Comparison of ENCODE assay signal across 21 mouse cellular contexts in the genomic region with DNA sequence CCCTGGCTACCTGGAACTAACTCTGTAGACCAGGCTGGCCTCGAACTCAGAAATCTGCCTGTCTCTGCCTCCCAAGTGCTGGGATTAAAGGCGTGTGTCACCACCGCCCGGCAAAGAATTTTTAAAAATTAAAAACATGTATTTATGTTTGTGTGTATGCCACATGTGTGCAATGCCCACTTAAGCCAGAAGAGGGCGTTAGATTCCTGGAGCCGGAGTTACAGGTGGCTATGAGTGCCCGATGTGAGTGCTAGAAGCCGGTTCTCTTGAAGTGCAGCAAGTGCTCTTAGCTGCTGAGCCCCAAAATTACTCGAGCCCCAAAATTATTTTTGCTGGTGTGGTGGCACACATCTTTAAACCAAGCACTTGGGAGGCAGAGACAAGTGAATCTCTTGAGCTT. TPM values are rescaled to one million over a fixed set of nuclear protein-coding genes. Genes with fewer than 3 reads are reported as not detected.
DNase-seq lines count a peak whose midpoint lies in the region; ATAC-seq and TF ChIP-seq lines count a peak whose summit lies in the region.
"Had no signal": no experiment of that assay in that cellular context is flagged by ENCODE, and none has a peak within 500 bp of the region (broad histone marks: within the 10 kb centered on the region; RNA-seq: fewer than 3 reads in every experiment).

No protein-coding gene starts in this region.

- no peaks in the 10 kb centered on the region for H3K4me1 ChIP-seq in CH12.LX (ENCODE audit: control insufficient read depth in 1 of 2, insufficient read depth in 2 of 2)
- H3K4me1 ChIP-seq in kidney, embryonic 15.5 days, result no peaks in the 10 kb centered on the region
- H3K4me1 ChIP-seq: hindbrain, embryonic 15.5 days; limb, embryonic 12.5 days; midbrain, embryonic 15.5 days had no signal

- TF ChIP-seq RAD21 in CH12.LX (IDR thresholded peaks at IDR 0.05; ENCODE audit: low read depth, low read length), result no peak; the same call in none of the 2 replicates

- TF ChIP-seq POLR2A in CH12.LX (IDR thresholded peaks at IDR 0.05; ENCODE audit: low read depth, low read length), result no peak

- in situ Hi-C loops in CH12.LX (cut with MboI; ENCODE audit: low pct_ligation_motif_present, low pct_unique_long_range_greater_than_20kb, low sequenced_read_pairs), result no loop called here

- dilution Hi-C loops in CH12.LX (cut with MboI; ENCODE audit: extremely low pct_ligation_motif_present, extremely low pct_unique_long_range_greater_than_20kb, low sequenced_read_pairs), result no loop called here

- H3K79me2 ChIP-seq in CH12.LX (replicated peaks; ENCODE audit: control insufficient read depth, extremely low read depth, insufficient read depth, poor library complexity, severe bottlenecking), result no peaks in the 10 kb centered on the region

- WGBS in kidney, embryonic 15.5 days, result 80% methylated on average over 9 of the region's 9 CpGs

- no peak overlapping the region for H3K9ac ChIP-seq in CH12.LX (ENCODE audit: insufficient read depth, low read depth)
- H3K9ac ChIP-seq in kidney, embryonic 15.5 days, result no peak overlapping the region
- H3K9ac ChIP-seq: hindbrain, embryonic 15.5 days; limb, embryonic 12.5 days; midbrain, embryonic 15.5 days had no signal

- no peaks in the 10 kb centered on the region for H3K9me3 ChIP-seq in CH12.LX (replicated peaks; ENCODE audit: low read length)
- no peaks in the 10 kb centered on the region for H3K9me3 ChIP-seq in kidney, embryonic 15.5 days (replicated peaks)
- H3K9me3 ChIP-seq: hindbrain, embryonic 15.5 days; limb, embryonic 12.5 days; midbrain, embryonic 15.5 days had no signal

- TF ChIP-seq EP300 in CH12.LX (IDR thresholded peaks at IDR 0.05; ENCODE audit: low read length), result no peak

- H3K4me2 ChIP-seq in CH12.LX (ENCODE audit: insufficient read depth, low read depth, poor library complexity, severe bottlenecking), result no peak overlapping the region
- H3K4me2 ChIP-seq in kidney, embryonic 15.5 days, result no peak overlapping the region
- H3K4me2 ChIP-seq: hindbrain, embryonic 15.5 days; limb, embryonic 12.5 days; midbrain, embryonic 15.5 days had no signal

- H3K27ac ChIP-seq in layer of hippocampus, adult 2 months, result no peak overlapping the region
- H3K27ac ChIP-seq in CH12.LX (ENCODE audit: insufficient read depth, low read depth), result no peak overlapping the region
- no peak overlapping the region for H3K27ac ChIP-seq in kidney, embryonic 15.5 days
- H3K27ac ChIP-seq: hindbrain, embryonic 15.5 days; limb, embryonic 12.5 days; midbrain, embryonic 15.5 days had no signal

- H3K36me3 ChIP-seq in CH12.LX (replicated peaks in 1 of 2; ENCODE audit: control insufficient read depth in 1 of 2, insufficient read depth in 1 of 2, low read length in 1 of 2), result peaks cover 14 to 37% of the 10 kb centered on the region in 2 experiments
- H3K36me3 ChIP-seq in kidney, embryonic 15.5 days, result peaks cover 26% of the 10 kb centered on the region

- peak; percentile 56 for TF ChIP-seq CTCF in layer of hippocampus, adult 2 months (conservative IDR thresholded peaks at IDR 0.05)
- TF ChIP-seq CTCF in CH12.LX (conservative IDR thresholded peaks at IDR 0.05 in 1 of 2, IDR thresholded peaks at IDR 0.05 in 1 of 2; ENCODE audit: low read depth in 2 of 2, low read length in 2 of 2), result peak; percentile 11 to 45; a peak in 2 of 4 replicates

- ATAC-seq in granulocyte monocyte progenitor cell, adult 5-6 weeks (replicated peaks; ENCODE audit: poor library complexity, severe bottlenecking), result no peak
- ATAC-seq in kidney, embryonic 15.5 days (replicated peaks; ENCODE audit: low FRiP score), result no peak
- ATAC-seq: forebrain, embryonic 14.5 days; midbrain, embryonic 15.5 days had no signal

- DNase-seq in layer of hippocampus, adult 2 months (ENCODE audit: low spot score in 2 of 2), result no peak
- DNase-seq in layer of hippocampus, adult 9-11 months, result no peak
- DNase-seq in A20 (ENCODE audit: low read depth, low spot score) (peak; percentile 31), CH12.LX (ENCODE audit: extremely low read depth) (no peak)
- peak; percentile 60 for DNase-seq in induced T-regulatory cell, adult 2 months (ENCODE audit: low read depth)
- DNase-seq in kidney, adult 18-20 months, result no peak
- DNase-seq: adrenal gland, adult 2 months; cerebellum, adult 18-20 months; gastrocnemius, postnatal 36 days; kidney, postnatal 14 days; layer of hippocampus, postnatal 36 days; retina, postnatal 1 day had no signal

- no peaks in the 10 kb centered on the region for H3K27me3 ChIP-seq in CH12.LX (replicated peaks)
- no peaks in the 10 kb centered on the region for H3K27me3 ChIP-seq in kidney, embryonic 15.5 days
- H3K27me3 ChIP-seq: hindbrain, embryonic 15.5 days; limb, embryonic 12.5 days; midbrain, embryonic 15.5 days had no signal

- no peak overlapping the region for H3K4me3 ChIP-seq in layer of hippocampus, adult 2 months
- no peak overlapping the region for H3K4me3 ChIP-seq in CH12.LX (replicated peaks in 1 of 3; ENCODE audit: low read depth in 2 of 3, low read length in 2 of 3, poor library complexity in 1 of 3)
- H3K4me3 ChIP-seq in kidney, embryonic 15.5 days (replicated peaks), result no peak overlapping the region
- H3K4me3 ChIP-seq: hindbrain, embryonic 15.5 days; limb, embryonic 12.5 days; midbrain, embryonic 15.5 days had no signal

TF ChIP-seq in CH12.LX, 34 proteins besides CTCF, POLR2A, EP300 and RAD21:
- TF ChIP-seq SMC3 (IDR thresholded peaks at IDR 0.05; ENCODE audit: low read depth, low read length) (peak; percentile 27; the same call in 1 of the 2 replicates), MAX (IDR thresholded peaks at IDR 0.05; ENCODE audit: low read length) (no peak)

RNA-seq across cellular contexts. Expression of a gene that starts 26.0 kb away (rescaled TPM):
- 10 to 100 TPM; 23.5 to 24.8 TPM for total RNA-seq in layer of hippocampus, adult 2 months (2021)
- total RNA-seq in CH12.LX (2012; rRNA removed) (34.2 and 41.0 TPM in 2 replicates), CH12.LX (2014; rRNA removed) (20.9 and 23.3 TPM in 2 replicates)
- polyA plus RNA-seq in CH12.LX (2012; ENCODE audit: insufficient read length, low read depth), result 53.5 and 62.2 TPM in 2 replicates
- total RNA-seq in granulocyte monocyte progenitor cell, adult 5-6 weeks (2014; fragmentation: Nextera tagmentation), result 42.4 and 47.8 TPM in 2 replicates
- total RNA-seq in granulocyte monocyte progenitor cell, adult 5-6 weeks (2017), result 59.2 and 71.6 TPM in 2 replicates
- polyA plus RNA-seq in kidney, embryonic 15.5 days (2015; fragmentation: Nextera tagmentation; extraction: Ambion mirVana), result 59.6 and 66.9 TPM in 2 replicates

RNA-seq across cellular contexts. Expression of a gene that starts 36.2 kb away (rescaled TPM):
- total RNA-seq in layer of hippocampus, adult 2 months (2021), result not detected
- total RNA-seq in CH12.LX (2012; rRNA removed), result not detected in 2 replicates
- not detected in 2 replicates for total RNA-seq in CH12.LX (2014; rRNA removed)
- not detected in 2 replicates for polyA plus RNA-seq in CH12.LX (2012; ENCODE audit: insufficient read length, low read depth)
- not detected in 2 replicates for total RNA-seq in granulocyte monocyte progenitor cell, adult 5-6 weeks (2014; fragmentation: Nextera tagmentation)
- not detected in 2 replicates for total RNA-seq in granulocyte monocyte progenitor cell, adult 5-6 weeks (2017)
- not detected in 2 replicates for polyA plus RNA-seq in kidney, embryonic 15.5 days (2015; fragmentation: Nextera tagmentation; extraction: Ambion mirVana)
- total RNA-seq: gastrocnemius, postnatal 36 days had no signal
- polyA plus RNA-seq: forebrain, embryonic 14.5 days; heart, postnatal 0 days; hindbrain, embryonic 15.5 days; limb, embryonic 12.5 days; lung, embryonic 16.5 days; midbrain, embryonic 15.5 days; neural tube, embryonic 14.5 days had no signal

RNA-seq across cellular contexts. Expression of a gene that starts 57.5 kb away (rescaled TPM):
- 10 to 100 TPM; 24.1 to 24.3 TPM for total RNA-seq in layer of hippocampus, adult 2 months (2021)
- total RNA-seq in CH12.LX (2012; rRNA removed) (49.9 and 59.7 TPM in 2 replicates), CH12.LX (2014; rRNA removed) (43.1 and 46.7 TPM in 2 replicates)
- 60.7 and 73.4 TPM in 2 replicates for polyA plus RNA-seq in CH12.LX (2012; ENCODE audit: insufficient read length, low read depth)
- 23.2 and 24.2 TPM in 2 replicates for total RNA-seq in granulocyte monocyte progenitor cell, adult 5-6 weeks (2014; fragmentation: Nextera tagmentation)
- total RNA-seq in granulocyte monocyte progenitor cell, adult 5-6 weeks (2017), result 38.9 and 42.7 TPM in 2 replicates
- 42.9 and 43.4 TPM in 2 replicates for polyA plus RNA-seq in kidney, embryonic 15.5 days (2015; fragmentation: Nextera tagmentation; extraction: Ambion mirVana)

Comparison
In these comparisons a context has a peak if more than half of its experiments do, and no peak if none do; other contexts are left out.
1. DNase-seq: peak in A20 (single experiment) and induced T-regulatory cell, adult 2 months (single experiment); none in layer of hippocampus, adult 2 months (0 of 2), layer of hippocampus, adult 9-11 months (single experiment), CH12.LX (single experiment) and kidney, adult 18-20 months (single experiment).